Mouse (Mus musculus) heart, adult 2 months (tissue): Measurements from ENCODE around the gene Csnk1g1.

Source experiments
- CTCF ChIP-seq: fragments of 200-600 bp; IDR thresholded peaks from 2 replicates; pipeline ENCODE4 v1.8.1; 2022; ENCODE audit warnings: antibody characterized with exemption, mild to moderate bottlenecking, moderate library complexity
- POLR2A ChIP-seq: fragments of 200-500 bp; IDR thresholded peaks from 2 replicates; pipeline ENCODE4 v1.6.1; 2011; ENCODE audit warnings: mild to moderate bottlenecking, low read depth, low read length, control low read depth; ENCODE audit not compliant: insufficient read depth

DNA sequence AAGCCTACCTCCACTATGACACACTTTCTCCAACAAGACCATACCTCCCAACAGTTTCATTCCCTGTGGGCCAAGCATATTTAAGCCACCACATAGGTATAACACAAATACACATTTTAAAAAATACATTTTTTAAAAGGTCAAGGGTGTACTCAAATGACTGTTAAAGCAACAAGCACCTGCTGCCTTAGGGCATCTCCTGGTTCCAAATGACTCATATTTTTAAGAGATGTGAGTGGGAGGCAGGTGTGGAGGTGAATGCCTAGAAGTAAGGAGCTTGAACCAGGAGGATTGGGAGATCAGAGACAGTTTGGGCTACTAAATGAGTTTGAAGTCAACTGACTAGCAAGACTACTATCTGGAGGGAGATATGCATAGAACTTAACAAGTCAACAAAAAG, 21.1 kb downstream of the Csnk1g1 start:
- TF ChIP-seq POLR2A (no peak), CTCF (no peak)
